Mouse (Mus musculus): ENCODE data around the gene Gsto2. TPM values are rescaled to one million over a fixed set of nuclear protein-coding genes. Genes with fewer than 3 reads are reported as not detected.

Gene Gsto2
- polyA plus RNA-seq, 1 experiment, result not detected

- no peak for TF ChIP-seq GATA1 (IDR thresholded peaks at IDR 0.05; ENCODE audit: low read length)
These were observed 17.0 kb downstream of the Gsto2 start for GRCm38 (mm10) chr19:47882151-47882881.

- TF ChIP-seq GATA1 (IDR thresholded peaks at IDR 0.05; ENCODE audit: low read length), result no peak
These were observed 17.5 kb downstream of the Gsto2 start for GRCm38 (mm10) chr19:47882882-47883254.

- TF ChIP-seq GATA1 (IDR thresholded peaks at IDR 0.05; ENCODE audit: low read length), result no peak
These were observed 19.2 kb downstream of the Gsto2 start for GRCm38 (mm10) chr19:47884296-47885085.

- no peak for TF ChIP-seq GATA1 (IDR thresholded peaks at IDR 0.05; ENCODE audit: low read length)
These were observed 19.9 kb downstream of the Gsto2 start for GRCm38 (mm10) chr19:47885191-47885743.

- no peak for TF ChIP-seq GATA1 (IDR thresholded peaks at IDR 0.05; ENCODE audit: low read length)
These were observed 20.6 kb downstream of the Gsto2 start for GRCm38 (mm10) chr19:47885886-47886285.

GRCm38 (mm10) chr19:47886617-47887016, 21.3 kb downstream of the Gsto2 start:
- no peak for TF ChIP-seq GATA1 (IDR thresholded peaks at IDR 0.05; ENCODE audit: low read length)

- no peak for TF ChIP-seq GATA1 (IDR thresholded peaks at IDR 0.05; ENCODE audit: low read length)
These were observed 22.1 kb downstream of the Gsto2 start for GRCm38 (mm10) chr19:47887417-47887816.

GRCm38 (mm10) chr19:47888037-47888436, 22.7 kb downstream of the Gsto2 start:
- no peak for TF ChIP-seq GATA1 (IDR thresholded peaks at IDR 0.05; ENCODE audit: low read length)

GRCm38 (mm10) chr19:47890489-47891130, 25.3 kb downstream of the Gsto2 start:
- no peak for TF ChIP-seq GATA1 (IDR thresholded peaks at IDR 0.05; ENCODE audit: low read length)

GRCm38 (mm10) chr19:47891562-47892312, 26.4 kb downstream of the Gsto2 start:
- no peak for TF ChIP-seq GATA1 (IDR thresholded peaks at IDR 0.05; ENCODE audit: low read length)

GRCm38 (mm10) chr19:47893092-47893491, 27.8 kb downstream of the Gsto2 start:
- TF ChIP-seq GATA1 (IDR thresholded peaks at IDR 0.05; ENCODE audit: low read length), result no peak

GRCm38 (mm10) chr19:47898472-47899079, 33.2 kb downstream of the Gsto2 start:
- TF ChIP-seq GATA1 (IDR thresholded peaks at IDR 0.05; ENCODE audit: low read length), result no peak

GRCm38 (mm10) chr19:47900012-47900411, 34.7 kb downstream of the Gsto2 start:
- TF ChIP-seq GATA1 (IDR thresholded peaks at IDR 0.05; ENCODE audit: low read length), result no peak

GRCm38 (mm10) chr19:47900558-47900957, 35.2 kb downstream of the Gsto2 start:
- no peak for TF ChIP-seq GATA1 (IDR thresholded peaks at IDR 0.05; ENCODE audit: low read length)

Measured in G1E-ER4 (cell line).